Mouse (Mus musculus) olfactory bulb, adult 2 months (tissue): Measurements from ENCODE around the gene Eef2k.

Experiments
- CTCF ChIP-seq: fragments of 200-500 bp; IDR thresholded peaks from 2 replicates; pipeline ENCODE4 v1.5.1; 2012; ENCODE audit warnings: low read depth, mild to moderate bottlenecking, low read length, moderate library complexity; ENCODE audit not compliant: insufficient read depth
- POLR2A ChIP-seq: fragments of 200-500 bp; IDR thresholded peaks from 2 replicates; pipeline ENCODE4 v1.6.1; 2012; ENCODE audit warnings: mild to moderate bottlenecking, low read depth, low read length, moderate library complexity; ENCODE audit not compliant: insufficient read depth

DNA sequence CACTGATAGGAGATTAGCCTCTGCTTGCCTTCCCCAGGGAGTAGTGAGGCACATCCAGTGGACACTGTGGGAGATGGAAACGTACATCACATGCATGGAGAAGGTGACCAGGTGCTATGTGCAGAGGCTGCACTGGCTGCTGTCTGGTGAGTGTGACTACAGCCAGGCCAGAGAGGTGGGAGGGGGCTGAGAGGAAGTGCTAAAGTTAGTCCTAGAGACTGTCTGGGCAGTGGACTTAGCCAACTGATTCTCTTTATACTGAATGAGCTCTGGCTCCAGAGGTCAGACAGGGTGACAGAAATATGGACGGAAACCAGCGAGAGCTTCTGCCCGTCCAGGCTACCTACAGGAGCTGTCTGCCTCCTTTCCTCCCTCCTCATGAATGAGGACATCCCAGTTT, 47.1 kb upstream of the Eef2k start:
- TF ChIP-seq CTCF (no peak), POLR2A (no peak)
